Mouse (Mus musculus) ES-Bruce4 (cell line): ENCODE measurements around the gene Rtkn2. TPM values are rescaled to one million over a fixed set of nuclear protein-coding genes. Genes with fewer than 3 reads are reported as not detected.
A peak's percentile ranks its signal among the peaks of the same experiment; 100 is the strongest.

Experiments used
- H3K27ac ChIP-seq: 2 replicates; pipeline ENCODE4 v1.5.1; 2012; ENCODE audit warnings: low read length, inconsistent platforms; ENCODE audit not compliant: insufficient read depth
- H3K27me3 ChIP-seq: 2 replicates; pipeline ENCODE4 v1.6.1; 2012; ENCODE audit warnings: mild to moderate bottlenecking, low read length, inconsistent platforms; ENCODE audit not compliant: control insufficient read depth, poor library complexity, insufficient read depth, severe bottlenecking
- H3K36me3 ChIP-seq: 2 replicates; pipeline ENCODE4 v1.6.1; 2012; ENCODE audit warnings: inconsistent platforms, mild to moderate bottlenecking, low read length, moderate library complexity; ENCODE audit not compliant: control insufficient read depth, poor library complexity, insufficient read depth, severe bottlenecking
- H3K4me1 ChIP-seq: one replicate; pipeline ENCODE4 v1.8.1; 2011; ENCODE audit warnings: low read length; ENCODE audit not compliant: control insufficient read depth, insufficient read depth
- H3K4me3 ChIP-seq: 2 replicates; pipeline ENCODE4 v1.5.1; 2011; ENCODE audit warnings: low read depth, mild to moderate bottlenecking, low read length
- H3K9ac ChIP-seq: 2 replicates; pipeline ENCODE4 v1.6.1; 2012; ENCODE audit warnings: low read depth, mild to moderate bottlenecking, inconsistent platforms; ENCODE audit not compliant: poor library complexity, severe bottlenecking
- H3K9me3 ChIP-seq: replicated peaks from 2 replicates; pipeline ENCODE4 v1.6.1; 2012; ENCODE audit warnings: mild to moderate bottlenecking, low read length, inconsistent platforms; ENCODE audit not compliant: control insufficient read depth, poor library complexity, insufficient read depth, severe bottlenecking
- CTCF ChIP-seq: IDR thresholded peaks from one replicate; pipeline ENCODE4 v1.8.1; 2011; ENCODE audit warnings: low read depth, low read length
- EP300 ChIP-seq: IDR thresholded peaks from 2 replicates; pipeline ENCODE4 v1.6.1; 2011; ENCODE audit warnings: low read depth, low read length; ENCODE audit not compliant: insufficient read depth
- POLR2A ChIP-seq: IDR thresholded peaks from one replicate; pipeline ENCODE4 v1.8.1; 2011; ENCODE audit warnings: low read length; ENCODE audit not compliant: insufficient read depth
- polyA plus RNA-seq: library from polyadenylated mRNA; stranded (reverse); fragments of >200 nt; gene quantifications from 2 replicates; pipeline ENCODE4 v1.2.4, GENCODE M21; 2011; ENCODE audit warnings: low read depth; ENCODE audit not compliant: missing spikeins, insufficient read depth, insufficient read length

Gene Rtkn2
- polyA plus RNA-seq, 1 experiment: 19.4 TPM

GRCm38 (mm10) chr10:68089435-68090196 lies 110.2 kb downstream of the Rtkn2 start:
- Histone ChIP-seq H3K27me3 (no peaks in the 10 kb centered on the region), H3K4me3 (no peak overlapping the region), H3K27ac (no peak overlapping the region), H3K36me3 (peaks cover 10% of the 10 kb centered on the region), H3K4me1 (no peaks in the 10 kb centered on the region), H3K9me3 (no peaks in the 10 kb centered on the region), H3K9ac (no peak overlapping the region)
- no peak for TF ChIP-seq POLR2A
- no peak for TF ChIP-seq EP300
- peak; percentile 56 for TF ChIP-seq CTCF

DNA sequence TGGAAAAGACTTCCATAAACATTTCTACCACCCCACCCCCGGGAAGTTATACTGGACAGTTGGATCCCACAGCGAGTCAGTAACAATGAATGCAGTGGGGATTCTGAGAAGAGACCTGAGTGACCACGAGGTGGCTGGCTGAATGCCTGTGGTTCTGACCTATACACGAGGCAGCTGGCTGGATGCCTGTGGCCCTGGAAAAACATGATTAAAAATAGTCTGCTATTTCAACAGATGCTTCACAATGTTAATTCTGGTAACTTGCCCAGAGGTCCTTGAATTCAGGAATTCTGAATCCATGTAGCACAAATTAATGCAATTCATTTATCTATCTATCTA lies 110.8 kb downstream of the Rtkn2 start:
- no peaks in the 10 kb centered on the region for H3K4me1 ChIP-seq
- no peak overlapping the region for H3K27ac ChIP-seq
- no peak overlapping the region for H3K4me3 ChIP-seq
- H3K27me3 ChIP-seq: no peaks in the 10 kb centered on the region
- TF ChIP-seq EP300: no peak
- TF ChIP-seq CTCF: no peak
- TF ChIP-seq POLR2A: no peak
- no peak overlapping the region for H3K9ac ChIP-seq
- H3K9me3 ChIP-seq: no peaks in the 10 kb centered on the region
- peaks cover 15% of the 10 kb centered on the region for H3K36me3 ChIP-seq

DNA sequence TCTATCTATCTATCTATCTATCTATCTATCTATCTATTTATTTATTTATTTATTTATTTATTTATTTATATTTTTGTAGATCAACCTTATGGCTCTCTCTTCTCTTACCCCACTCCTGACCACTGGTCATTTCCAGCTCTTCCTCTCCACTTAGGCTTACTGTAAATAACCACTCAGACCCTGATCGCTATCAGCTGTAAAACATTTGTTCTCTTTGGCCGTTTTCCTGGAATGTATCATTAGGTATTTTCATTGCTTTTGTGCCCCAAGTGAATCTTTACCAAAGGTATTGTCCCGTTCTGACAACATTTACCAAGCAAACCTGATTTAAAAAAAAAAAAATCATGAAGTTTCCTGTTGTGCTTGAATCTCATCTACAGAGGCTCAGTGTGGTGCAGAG lies 111.2 kb downstream of the Rtkn2 start:
- Histone ChIP-seq H3K27ac (no peak overlapping the region), H3K4me3 (no peak overlapping the region), H3K9me3 (no peaks in the 10 kb centered on the region), H3K36me3 (peaks cover 19% of the 10 kb centered on the region), H3K9ac (no peak overlapping the region), H3K27me3 (no peaks in the 10 kb centered on the region), H3K4me1 (no peaks in the 10 kb centered on the region)
- TF ChIP-seq CTCF (no peak), EP300 (no peak)

DNA sequence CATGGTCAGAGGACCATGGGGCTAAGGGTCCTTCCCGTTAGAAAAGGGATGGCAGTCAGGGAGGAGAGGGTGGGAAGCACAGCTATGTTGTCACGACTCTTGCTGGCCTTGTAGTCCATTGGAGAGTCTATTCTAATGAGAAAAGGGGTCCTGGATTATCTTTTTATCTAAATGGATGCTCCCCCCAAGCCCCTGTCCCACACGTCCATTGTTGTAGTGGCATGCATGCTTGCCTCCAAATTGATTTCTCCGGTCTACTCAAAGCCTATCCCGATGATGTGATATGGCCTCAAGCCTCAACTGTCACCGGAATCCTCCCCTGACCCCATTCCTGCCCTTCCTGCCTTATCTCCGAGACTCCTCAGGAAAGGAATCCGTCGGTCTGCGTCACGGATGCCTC lies 111.6 kb downstream of the Rtkn2 start:
- Histone ChIP-seq H3K27ac (no peak overlapping the region), H3K27me3 (no peaks in the 10 kb centered on the region), H3K4me1 (no peaks in the 10 kb centered on the region), H3K9me3 (no peaks in the 10 kb centered on the region), H3K4me3 (no peak overlapping the region), H3K36me3 (peaks cover 21% of the 10 kb centered on the region), H3K9ac (no peak overlapping the region)
- TF ChIP-seq EP300 (no peak), POLR2A (no peak), CTCF (no peak)

DNA sequence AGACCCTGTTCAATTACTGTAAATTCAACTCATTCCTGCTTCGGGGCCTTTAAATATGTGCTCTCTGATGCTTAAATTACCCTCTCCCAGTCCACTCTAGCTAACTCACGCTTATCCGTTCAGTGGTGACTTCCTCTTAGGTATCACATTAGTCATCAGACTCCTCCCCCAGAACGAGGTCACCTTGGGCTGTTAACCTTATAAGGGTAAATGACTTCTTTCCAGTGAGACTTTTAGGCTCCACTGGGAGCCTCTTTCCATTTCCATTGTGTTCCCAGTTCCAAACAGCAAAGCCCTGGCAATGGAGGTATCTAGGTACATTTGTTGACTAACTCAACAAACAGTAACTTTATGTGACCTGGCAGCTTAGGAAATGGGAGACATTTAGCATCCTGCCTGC lies 112.5 kb downstream of the Rtkn2 start:
- H3K9me3 ChIP-seq: no peaks in the 10 kb centered on the region
- no peak for TF ChIP-seq POLR2A
- TF ChIP-seq EP300: no peak
- TF ChIP-seq CTCF: no peak
- no peaks in the 10 kb centered on the region for H3K4me1 ChIP-seq
- peaks cover 30% of the 10 kb centered on the region for H3K36me3 ChIP-seq
- peak overlapping the region; percentile 82 for H3K27ac ChIP-seq
- H3K27me3 ChIP-seq: no peaks in the 10 kb centered on the region
- no peak overlapping the region for H3K4me3 ChIP-seq
- H3K9ac ChIP-seq: no peak overlapping the region

- Histone ChIP-seq H3K9ac (no peak overlapping the region), H3K27me3 (no peaks in the 10 kb centered on the region), H3K27ac (no peak overlapping the region), H3K4me3 (no peak overlapping the region), H3K4me1 (peaks cover 2% of the 10 kb centered on the region), H3K36me3 (peaks cover 46% of the 10 kb centered on the region), H3K9me3 (no peaks in the 10 kb centered on the region)
- TF ChIP-seq EP300: no peak
- no peak for TF ChIP-seq POLR2A
- no peak for TF ChIP-seq CTCF
Measured at GRCm38 (mm10) chr10:68093496-68093895, 114.1 kb downstream of the Rtkn2 start.
